Mouse (Mus musculus) embryonic fibroblast, embryonic 13.5 days (primary cell): ENCODE results near the gene Phkb.

Experiments
- CTCF ChIP-seq: IDR thresholded peaks from 2 replicates; pipeline ENCODE4 v1.5.1; 2011; ENCODE audit warnings: mild to moderate bottlenecking, control low read depth, low read length, moderate library complexity, borderline replicate concordance; ENCODE audit not compliant: insufficient read depth
- POLR2A ChIP-seq: IDR thresholded peaks from 2 replicates; pipeline ENCODE4 v1.6.1; 2011; ENCODE audit warnings: low read depth, mild to moderate bottlenecking, control low read depth, low read length, moderate library complexity

GRCm38 (mm10) chr8:85841489-85841795 lies 683 bp downstream of the Phkb start:
- 0 out of 2 replicates have a peak, but pooled peaks have one; percentile 11 for TF ChIP-seq POLR2A
- TF ChIP-seq CTCF = no peak
